Comparison of ENCODE assay signal across 29 mouse cellular contexts in the genomic region with DNA sequence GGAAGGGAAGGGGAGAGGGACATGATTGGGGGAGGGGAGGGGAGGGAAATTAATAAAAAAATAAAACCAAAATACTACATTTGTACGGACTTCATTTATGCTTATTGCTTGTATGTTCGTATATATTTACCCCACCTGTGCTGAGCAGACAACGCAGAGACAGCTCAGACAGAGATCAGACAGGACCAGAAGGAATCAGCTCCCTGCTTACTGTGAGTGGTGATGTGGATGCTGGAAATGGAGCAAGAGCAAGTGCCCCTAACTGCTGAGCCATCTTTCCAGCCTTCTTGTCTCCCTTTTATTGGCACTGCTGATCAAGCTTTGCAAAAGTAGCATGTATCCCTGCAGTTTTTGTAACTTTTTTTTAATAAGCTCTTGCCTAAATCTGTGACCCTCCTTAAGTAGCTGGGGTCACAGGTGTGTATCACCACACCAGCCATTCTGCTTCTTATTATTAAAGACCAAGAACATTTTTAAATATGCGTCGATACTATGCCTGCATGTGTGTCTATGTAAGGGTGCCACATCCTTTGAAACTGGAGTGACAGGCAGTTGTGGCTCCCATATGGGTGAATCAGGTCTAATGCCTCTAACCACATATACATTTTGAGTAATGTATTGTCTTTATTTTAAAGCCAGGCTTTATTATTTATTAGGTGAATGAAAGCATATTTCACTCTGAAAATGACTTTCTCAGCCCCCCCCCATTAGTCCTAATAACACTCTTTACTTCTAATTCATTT. TPM values are rescaled to one million over a fixed set of nuclear protein-coding genes. Genes with fewer than 3 reads are reported as not detected.
DNase-seq lines count a peak whose midpoint lies in the region; ATAC-seq and TF ChIP-seq lines count a peak whose summit lies in the region.
"Had no signal": no experiment of that assay in that cellular context is flagged by ENCODE, and none has a peak within 500 bp of the region (broad histone marks: within the 10 kb centered on the region; RNA-seq: fewer than 3 reads in every experiment).

No protein-coding gene starts in this region.

- H3K9ac ChIP-seq in liver, embryonic 11.5 days (ENCODE audit: low read depth, low read length) = no peak overlapping the region
- no peak overlapping the region for H3K9ac ChIP-seq in liver, embryonic 12.5 days
- H3K9ac ChIP-seq in CH12.LX (ENCODE audit: insufficient read depth, low read depth) = peak overlapping the region; percentile 94; the same call in 1 of the 2 replicates
- H3K9ac ChIP-seq: embryonic facial prominence, embryonic 15.5 days; forebrain, embryonic 13.5 days; heart, embryonic 15.5 days; hindbrain, embryonic 12.5 days; kidney, embryonic 15.5 days; neural tube, embryonic 15.5 days had no signal

- no peak for TF ChIP-seq CTCF in CH12.LX (conservative IDR thresholded peaks at IDR 0.05 in 1 of 2, IDR thresholded peaks at IDR 0.05 in 1 of 2; ENCODE audit: low read depth in 2 of 2, low read length in 2 of 2)

- dilution Hi-C loops in CH12.LX (cut with MboI; ENCODE audit: extremely low pct_ligation_motif_present, extremely low pct_unique_long_range_greater_than_20kb, low sequenced_read_pairs) = no loop called here

- in situ Hi-C loops in CH12.LX (cut with MboI; ENCODE audit: low pct_ligation_motif_present, low pct_unique_long_range_greater_than_20kb, low sequenced_read_pairs) = no loop called here

- H3K79me2 ChIP-seq in CH12.LX (replicated peaks; ENCODE audit: control insufficient read depth, extremely low read depth, insufficient read depth, poor library complexity, severe bottlenecking) = peaks cover 36% of the 10 kb centered on the region

- TF ChIP-seq RAD21 in CH12.LX (IDR thresholded peaks at IDR 0.05; ENCODE audit: low read depth, low read length) = no peak

- no peaks in the 10 kb centered on the region for H3K36me3 ChIP-seq in liver, embryonic 11.5 days (ENCODE audit: control insufficient read depth, insufficient read depth, low read length)
- H3K36me3 ChIP-seq in liver, embryonic 12.5 days = peaks cover 38% of the 10 kb centered on the region
- H3K36me3 ChIP-seq in CH12.LX (replicated peaks in 1 of 2; ENCODE audit: control insufficient read depth in 1 of 2, insufficient read depth in 1 of 2, low read length in 1 of 2) = peaks cover 35 to 36% of the 10 kb centered on the region in 2 experiments
- H3K36me3 ChIP-seq: embryonic facial prominence, embryonic 10.5 days; hindbrain, embryonic 12.5 days; neural tube, embryonic 15.5 days had no signal

- H3K27me3 ChIP-seq in liver, embryonic 11.5 days (replicated peaks; ENCODE audit: control insufficient read depth, insufficient read depth, low read length) = no peaks in the 10 kb centered on the region
- H3K27me3 ChIP-seq in liver, embryonic 12.5 days (replicated peaks) = no peaks in the 10 kb centered on the region
- H3K27me3 ChIP-seq in CH12.LX (replicated peaks) = no peaks in the 10 kb centered on the region
- H3K27me3 ChIP-seq: embryonic facial prominence, embryonic 15.5 days; forebrain, embryonic 13.5 days; heart, embryonic 15.5 days; hindbrain, embryonic 12.5 days; kidney, embryonic 15.5 days; neural tube, embryonic 15.5 days had no signal

- no peaks in the 10 kb centered on the region for H3K9me3 ChIP-seq in liver, embryonic 11.5 days (ENCODE audit: control insufficient read depth, low read length)
- H3K9me3 ChIP-seq in liver, embryonic 12.5 days (replicated peaks) = no peaks in the 10 kb centered on the region
- H3K9me3 ChIP-seq in CH12.LX (replicated peaks; ENCODE audit: low read length) = no peaks in the 10 kb centered on the region
- H3K9me3 ChIP-seq: embryonic facial prominence, embryonic 10.5 days; embryonic facial prominence, embryonic 15.5 days; forebrain, embryonic 13.5 days; heart, embryonic 10.5 days; heart, embryonic 15.5 days; hindbrain, embryonic 12.5 days; kidney, embryonic 15.5 days; neural tube, embryonic 15.5 days had no signal

- H3K4me3 ChIP-seq in liver, embryonic 11.5 days (ENCODE audit: low read depth, low read length) = no peak overlapping the region
- no peak overlapping the region for H3K4me3 ChIP-seq in liver, embryonic 12.5 days
- H3K4me3 ChIP-seq in CH12.LX (replicated peaks in 1 of 3; ENCODE audit: low read depth in 2 of 3, low read length in 2 of 3, poor library complexity in 1 of 3) = peak overlapping the region in 1 of 3 experiments; percentile 7
- H3K4me3 ChIP-seq: embryonic facial prominence, embryonic 10.5 days; embryonic facial prominence, embryonic 15.5 days; forebrain, embryonic 13.5 days; heart, embryonic 10.5 days; heart, embryonic 15.5 days; hindbrain, embryonic 12.5 days; kidney, embryonic 15.5 days; left cerebral cortex, adult 2 months; neural tube, embryonic 15.5 days had no signal

- TF ChIP-seq POLR2A in CH12.LX (IDR thresholded peaks at IDR 0.05; ENCODE audit: low read depth, low read length) = peak; percentile 47

- peak; percentile 17; the same call in 1 of the 2 replicates for ATAC-seq in liver, embryonic 11.5 days (replicated peaks; ENCODE audit: low FRiP score)
- ATAC-seq in liver, embryonic 12.5 days = no peak
- ATAC-seq: forebrain, embryonic 13.5 days; intestine, postnatal 0 days; lung, postnatal 0 days had no signal

- no peak for TF ChIP-seq EP300 in CH12.LX (IDR thresholded peaks at IDR 0.05; ENCODE audit: low read length)

- H3K4me2 ChIP-seq in liver, embryonic 11.5 days = no peak overlapping the region
- no peak overlapping the region for H3K4me2 ChIP-seq in liver, embryonic 12.5 days
- H3K4me2 ChIP-seq in CH12.LX (ENCODE audit: insufficient read depth, low read depth, poor library complexity, severe bottlenecking) = no peak overlapping the region
- H3K4me2 ChIP-seq: embryonic facial prominence, embryonic 15.5 days; forebrain, embryonic 13.5 days; heart, embryonic 15.5 days; hindbrain, embryonic 12.5 days; kidney, embryonic 15.5 days; neural tube, embryonic 15.5 days had no signal

- DNase-seq in liver, embryonic 11.5 days (ENCODE audit: low spot score) = no peak
- peak; percentile 15 for DNase-seq in CD4-positive helper T cell, adult 2 months (ENCODE audit: low read depth, low spot score)
- DNase-seq in CH12.LX (ENCODE audit: extremely low read depth) = no peak
- DNase-seq in induced T-regulatory cell, adult 2 months (ENCODE audit: low read depth) = peak; percentile 53
- no peak for DNase-seq in urinary bladder, adult 2 months (ENCODE audit: low spot score)
- no peak for DNase-seq in kidney, adult 9 months
- DNase-seq in B cell, adult 2 months = no peak
- DNase-seq: adrenal gland, adult 8-10 months; cerebellum, adult 8-10 months; cerebellum, postnatal 25 days; kidney, postnatal 25 days; midbrain, embryonic 14.5 days; retina, postnatal 1 day; right cerebral cortex, postnatal 14 days; thymus, adult 18-20 months; thymus, postnatal 36 days had no signal

- 92% methylated on average over 5 of the region's 5 CpGs for WGBS in liver, embryonic 11.5 days
- 81% methylated on average over 5 of the region's 5 CpGs for WGBS in liver, embryonic 12.5 days (ENCODE audit: insufficient replicate concordance)

- no peaks in the 10 kb centered on the region for H3K4me1 ChIP-seq in liver, embryonic 11.5 days (replicated peaks; ENCODE audit: control insufficient read depth, insufficient read depth, low read length)
- peaks cover 6% of the 10 kb centered on the region; the same call in 1 of the 2 replicates for H3K4me1 ChIP-seq in liver, embryonic 12.5 days
- peaks cover 0 to 32% of the 10 kb centered on the region in 2 experiments; a peak in 2 of 4 replicates for H3K4me1 ChIP-seq in CH12.LX (ENCODE audit: control insufficient read depth in 1 of 2, insufficient read depth in 2 of 2)
- H3K4me1 ChIP-seq: embryonic facial prominence, embryonic 10.5 days; embryonic facial prominence, embryonic 15.5 days; forebrain, embryonic 13.5 days; heart, embryonic 10.5 days; hindbrain, embryonic 12.5 days; neural tube, embryonic 15.5 days had no signal

- no peak overlapping the region for H3K27ac ChIP-seq in liver, embryonic 11.5 days (ENCODE audit: low read depth, low read length)
- H3K27ac ChIP-seq in liver, embryonic 12.5 days = no peak overlapping the region
- H3K27ac ChIP-seq in CH12.LX (ENCODE audit: insufficient read depth, low read depth) = peak overlapping the region; percentile 85
- H3K27ac ChIP-seq: embryonic facial prominence, embryonic 10.5 days; embryonic facial prominence, embryonic 15.5 days; forebrain, embryonic 13.5 days; heart, embryonic 10.5 days; heart, embryonic 15.5 days; hindbrain, embryonic 12.5 days; kidney, embryonic 15.5 days; left cerebral cortex, adult 2 months; neural tube, embryonic 15.5 days; stomach, postnatal 0 days had no signal

TF ChIP-seq in CH12.LX, 34 proteins besides CTCF, POLR2A, EP300 and RAD21:
- TF ChIP-seq ZMIZ1 (IDR thresholded peaks at IDR 0.05; ENCODE audit: low read depth, low read length) = peak; percentile 52
- peak; percentile 63; the same call in 1 of the 2 replicates for TF ChIP-seq CHD2 (IDR thresholded peaks at IDR 0.05; ENCODE audit: low read length)
- TF ChIP-seq MYC (IDR thresholded peaks at IDR 0.05; ENCODE audit: low read depth, low read length) = no peak
- peak; percentile 31; the same call in 1 of the 2 replicates for TF ChIP-seq RCOR1 (conservative IDR thresholded peaks at IDR 0.05; ENCODE audit: low read depth, low read length)
- TF ChIP-seq POLR2AphosphoS2 (IDR thresholded peaks at IDR 0.05; ENCODE audit: low read depth, low read length) = peak; percentile 86; the same call in 1 of the 2 replicates
- 0 out of 2 replicates have a peak, but pooled peaks have one; percentile 3 for TF ChIP-seq MAZ (IDR thresholded peaks at IDR 0.05; ENCODE audit: low read depth, low read length)
- TF ChIP-seq CHD1 (IDR thresholded peaks at IDR 0.05; ENCODE audit: low read depth, low read length) = peak; percentile 58; the same call in 1 of the 2 replicates
- TF ChIP-seq ZKSCAN1 (IDR thresholded peaks at IDR 0.05; ENCODE audit: borderline replicate concordance, low read depth, low read length) = no peak

RNA-seq across cellular contexts. Expression of gene Clec2d, which starts 6.2 kb away (rescaled TPM):
- polyA plus RNA-seq in liver, embryonic 11.5 days (2014; fragmentation: Nextera tagmentation; extraction: Ambion mirVana) = not detected in 2 replicates
- not detected in 2 replicates for polyA plus RNA-seq in liver, embryonic 12.5 days (2016; fragmentation: Nextera tagmentation; extraction: Ambion mirVana)
- total RNA-seq in CH12.LX (2012; rRNA removed) (50.7 and 53.4 TPM in 2 replicates), CH12.LX (2014; rRNA removed) (19.7 and 25.9 TPM in 2 replicates)
- 5.1 and 6.0 TPM in 2 replicates for polyA plus RNA-seq in CH12.LX (2012; ENCODE audit: insufficient read length, low read depth)
- polyA plus RNA-seq in urinary bladder, adult 2 months (2012; rRNA removed) = 85.0 and 92.0 TPM in 2 replicates
- polyA plus RNA-seq: embryonic facial prominence, embryonic 10.5 days; forebrain, embryonic 13.5 days; heart, embryonic 10.5 days; hindbrain, embryonic 12.5 days had no signal

Comparison
In these comparisons a context has a peak if more than half of its experiments do, and no peak if none do; other contexts are left out.
1. DNase-seq: peak in CD4-positive helper T cell, adult 2 months (single experiment) and induced T-regulatory cell, adult 2 months (single experiment); none in liver, embryonic 11.5 days (single experiment), CH12.LX (single experiment), urinary bladder, adult 2 months (single experiment), kidney, adult 9 months (single experiment) and B cell, adult 2 months (0 of 2).
2. RNA of gene Clec2d, which starts 6.2 kb away (polyA plus RNA-seq): 85.0 to 92.0 TPM in urinary bladder, adult 2 months; 5.1 to 6.0 TPM in CH12.LX, not detected in liver, embryonic 11.5 days and not detected in liver, embryonic 12.5 days; every median in the first group is over 10 times any median in the second.